Mouse (Mus musculus) olfactory bulb, adult 2 months (tissue): Measurements from ENCODE around the gene Krt87. TPM values are rescaled to one million over a fixed set of nuclear protein-coding genes. Genes with fewer than 3 reads are reported as not detected.
A peak's percentile ranks its signal among the peaks of the same experiment; 100 is the strongest.

ENCODE experiments used
- H3K27ac ChIP-seq: fragments of 200-500 bp; 2 replicates; pipeline ENCODE4 v1.5.1; 2012; ENCODE audit warnings: low read depth, low read length; ENCODE audit not compliant: insufficient read depth
- H3K4me1 ChIP-seq: fragments of 200-500 bp; 2 replicates; pipeline ENCODE4 v1.6.1; 2012; ENCODE audit warnings: low read length; ENCODE audit not compliant: control insufficient read depth, insufficient read depth
- H3K4me3 ChIP-seq: fragments of 200-500 bp; 2 replicates; pipeline ENCODE4 v1.5.1; 2012; ENCODE audit warnings: mild to moderate bottlenecking, low read depth, low read length, moderate library complexity; ENCODE audit not compliant: insufficient read depth
- CTCF ChIP-seq: fragments of 200-500 bp; IDR thresholded peaks from 2 replicates; pipeline ENCODE4 v1.5.1; 2012; ENCODE audit warnings: low read depth, mild to moderate bottlenecking, low read length, moderate library complexity; ENCODE audit not compliant: insufficient read depth
- POLR2A ChIP-seq: fragments of 200-500 bp; IDR thresholded peaks from 2 replicates; pipeline ENCODE4 v1.6.1; 2012; ENCODE audit warnings: mild to moderate bottlenecking, low read depth, low read length, moderate library complexity; ENCODE audit not compliant: insufficient read depth
- WGBS: fragments of 180-500 bp; shearing (Covaris S2); methylation state at CpG from one replicate; pipeline ENCODE4 v1.1.7; 2018; 5-methylcytosine and 5-hydroxymethylcytosine counted together
- polyA plus RNA-seq: library from polyadenylated mRNA; stranded (reverse); fragments of >200 nt; gene quantifications from 2 replicates; pipeline ENCODE4 v1.2.4, GENCODE M21; 2012; ENCODE audit warnings: low replicate concordance; ENCODE audit not compliant: missing spikeins, insufficient read depth, insufficient read length

Gene Krt87
- not detected in 2 replicates for polyA plus RNA-seq

DNA sequence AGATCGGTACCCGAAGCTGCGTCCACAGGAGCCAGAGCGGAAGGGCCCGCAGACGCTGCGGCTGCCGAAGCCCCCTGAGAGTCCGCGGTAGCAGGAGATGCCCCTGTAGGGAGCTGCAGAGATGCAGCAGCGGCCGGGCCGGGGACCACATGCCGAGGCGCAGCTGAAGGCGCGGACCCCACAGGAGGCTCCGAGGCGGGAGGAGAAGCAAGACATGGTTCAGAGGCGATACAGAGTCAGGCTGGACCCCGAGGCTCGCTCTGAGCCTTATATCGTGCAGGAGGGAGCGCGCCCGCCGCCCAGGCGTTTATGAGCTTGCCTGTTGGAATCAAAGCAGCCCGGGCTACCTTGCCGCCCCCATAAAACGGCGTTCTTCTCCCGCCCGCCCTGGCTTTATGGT is at the start of gene Krt87:
Gene Krt87 (minus strand): TSS at position 250 of the 400 bp plus-strand sequence.
- H3K4me1 ChIP-seq, result peaks cover 7% of the 10 kb centered on the region
- TF ChIP-seq CTCF (no peak), POLR2A (no peak)
- H3K27ac ChIP-seq, result no peak within 1 kb of the TSS
- WGBS, result 3% methylated on average over 34 of the region's 34 CpGs
- H3K4me3 ChIP-seq, result peak within 1 kb of the TSS; percentile 20; the same call in 1 of the 2 replicates

DNA sequence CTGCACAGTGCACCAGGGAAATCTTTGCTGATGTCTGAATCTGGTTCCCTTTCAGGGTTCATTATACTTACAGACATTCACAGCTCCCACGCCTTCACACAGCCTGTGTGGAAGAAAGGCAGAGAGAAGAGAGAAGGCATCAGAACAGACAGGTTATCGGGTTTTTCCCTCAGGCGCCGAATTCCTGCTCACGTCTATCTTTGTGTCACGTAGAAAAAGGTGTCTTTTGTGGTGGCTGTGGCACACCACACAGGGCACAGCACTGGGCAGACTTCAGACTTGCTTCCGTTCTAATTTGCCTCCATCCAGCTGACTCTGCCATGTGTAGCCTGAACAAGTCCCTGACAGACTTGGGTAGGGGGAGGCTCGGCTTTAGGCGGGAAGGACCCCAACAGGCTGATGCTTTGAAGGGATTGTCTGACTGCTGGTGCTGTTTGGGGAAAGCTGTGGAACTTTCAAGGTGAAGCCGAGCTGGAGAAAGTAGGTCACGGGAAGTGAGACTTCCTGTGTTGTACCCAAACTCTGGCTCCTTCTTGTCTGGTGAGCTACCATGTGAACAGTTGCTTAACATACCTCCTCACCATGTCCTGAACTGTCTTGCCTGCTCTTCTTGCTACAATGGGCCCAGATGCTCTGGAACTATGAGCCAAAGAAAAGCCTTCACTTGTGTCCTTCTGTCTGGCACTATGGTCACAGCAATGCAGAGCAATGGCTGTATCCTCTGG is 47.5 kb upstream of the Krt87 start:
- TF ChIP-seq POLR2A, result no peak
- no peak for TF ChIP-seq CTCF
- Histone ChIP-seq H3K4me3 (no peak overlapping the region), H3K4me1 (no peaks in the 10 kb centered on the region), H3K27ac (no peak overlapping the region)
- WGBS, result 79% methylated on average over 11 of the region's 11 CpGs

DNA sequence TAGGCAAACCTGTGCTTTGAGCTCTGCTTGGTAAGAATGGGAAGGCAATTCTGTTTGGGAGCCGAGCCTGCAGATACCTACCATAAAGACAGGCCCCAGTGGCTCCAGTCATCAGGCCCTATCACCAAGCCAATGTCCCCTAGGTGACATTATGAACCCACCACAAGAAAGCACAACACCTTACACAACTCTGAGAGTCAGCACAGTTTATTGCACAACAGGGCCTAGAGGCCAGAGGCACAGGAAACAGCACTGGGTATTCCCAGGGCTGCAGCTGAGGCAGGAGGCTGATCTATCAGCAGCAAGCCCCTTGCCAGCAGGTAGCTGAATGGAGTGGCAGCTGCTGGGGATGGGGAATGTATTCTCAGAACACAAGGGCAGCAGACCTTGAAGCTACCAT is 46.3 kb upstream of the Krt87 start:
- TF ChIP-seq CTCF, result no peak
- no peak for TF ChIP-seq POLR2A
- Histone ChIP-seq H3K27ac (no peak overlapping the region), H3K4me1 (no peaks in the 10 kb centered on the region), H3K4me3 (no peak overlapping the region)
- WGBS, result 96% methylated on average over 1 of the region's 1 CpGs

DNA sequence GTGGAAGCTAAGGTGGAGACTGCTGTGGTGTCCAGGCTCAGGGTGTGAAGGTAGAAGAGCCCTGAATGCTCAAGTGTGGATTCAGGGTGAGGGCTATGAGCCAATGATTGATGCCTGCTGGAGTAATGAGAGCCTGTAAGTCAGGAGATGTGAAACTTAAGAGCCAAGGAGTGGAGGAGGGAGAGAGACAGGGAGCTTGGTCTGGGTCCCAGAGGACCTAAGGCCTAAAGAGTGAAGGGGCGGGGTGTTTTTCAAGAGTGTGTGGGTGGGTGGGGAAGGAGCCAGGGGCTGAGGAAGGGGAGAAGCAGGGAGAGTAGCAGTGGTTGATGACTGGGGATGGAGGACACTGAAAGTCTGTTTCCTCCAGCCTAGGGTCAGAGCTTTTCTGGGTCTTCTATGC is 45.0 kb upstream of the Krt87 start:
- 91% methylated on average over 1 of the region's 1 CpGs for WGBS
- no peak for TF ChIP-seq POLR2A
- TF ChIP-seq CTCF, result no peak

DNA sequence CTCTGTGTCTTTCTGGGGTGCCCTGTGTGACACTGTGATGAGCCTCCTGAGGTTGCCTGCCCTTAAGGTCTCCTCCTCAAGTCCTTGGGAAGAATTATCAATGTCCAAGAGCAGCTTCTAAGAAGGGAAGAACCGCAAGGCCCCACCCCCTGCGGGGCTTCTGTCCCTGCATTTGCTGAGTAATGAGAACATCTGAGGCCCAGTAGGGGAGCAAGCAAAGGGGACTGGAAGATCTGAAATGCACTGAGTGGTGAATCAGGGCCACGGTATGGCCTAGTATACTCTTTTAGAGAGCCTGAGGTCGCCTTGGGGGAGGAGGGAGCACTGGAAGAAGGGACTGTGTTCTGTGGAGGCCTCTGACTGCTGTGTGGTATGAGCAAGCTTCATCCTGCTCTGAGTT is 43.5 kb upstream of the Krt87 start:
- Histone ChIP-seq H3K27ac (no peak overlapping the region), H3K4me1 (peaks cover 10% of the 10 kb centered on the region), H3K4me3 (no peak overlapping the region)
- TF ChIP-seq CTCF, result no peak
- no peak for TF ChIP-seq POLR2A
- WGBS, result 53% methylated on average over 4 of the region's 4 CpGs

More for the DNA sequence above, 45.0 kb upstream of the Krt87 start:
- H3K4me3 ChIP-seq, result no peak overlapping the region
- H3K27ac ChIP-seq, result no peak overlapping the region
- peaks cover 10% of the 10 kb centered on the region for H3K4me1 ChIP-seq

DNA sequence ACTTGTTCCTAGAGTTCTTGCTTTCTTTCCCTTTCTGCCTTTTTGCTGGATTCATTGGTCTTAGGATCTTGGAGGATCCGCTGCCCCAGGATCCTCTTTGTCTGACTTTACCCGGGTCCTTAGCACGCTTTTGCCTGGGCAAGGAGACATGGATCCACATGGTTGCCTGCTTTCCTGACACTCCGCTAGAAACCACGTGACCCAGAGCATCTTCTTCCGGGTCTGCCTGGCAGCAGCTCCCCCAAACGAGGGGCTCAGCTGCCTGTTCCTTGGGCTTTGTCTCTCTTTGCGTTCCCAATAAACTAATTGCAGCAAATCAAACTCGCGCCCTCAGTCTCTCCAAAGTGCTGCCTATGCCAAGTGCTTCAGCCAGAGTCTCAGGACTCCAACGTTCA is 41.1 kb upstream of the Krt87 start:
- no peak for TF ChIP-seq CTCF
- no peak for TF ChIP-seq POLR2A
- 23% methylated on average over 11 of the region's 11 CpGs for WGBS
- Histone ChIP-seq H3K27ac (no peak overlapping the region), H3K4me3 (peak overlapping the region; percentile 15; the same call in 1 of the 2 replicates), H3K4me1 (peaks cover 10% of the 10 kb centered on the region)

DNA sequence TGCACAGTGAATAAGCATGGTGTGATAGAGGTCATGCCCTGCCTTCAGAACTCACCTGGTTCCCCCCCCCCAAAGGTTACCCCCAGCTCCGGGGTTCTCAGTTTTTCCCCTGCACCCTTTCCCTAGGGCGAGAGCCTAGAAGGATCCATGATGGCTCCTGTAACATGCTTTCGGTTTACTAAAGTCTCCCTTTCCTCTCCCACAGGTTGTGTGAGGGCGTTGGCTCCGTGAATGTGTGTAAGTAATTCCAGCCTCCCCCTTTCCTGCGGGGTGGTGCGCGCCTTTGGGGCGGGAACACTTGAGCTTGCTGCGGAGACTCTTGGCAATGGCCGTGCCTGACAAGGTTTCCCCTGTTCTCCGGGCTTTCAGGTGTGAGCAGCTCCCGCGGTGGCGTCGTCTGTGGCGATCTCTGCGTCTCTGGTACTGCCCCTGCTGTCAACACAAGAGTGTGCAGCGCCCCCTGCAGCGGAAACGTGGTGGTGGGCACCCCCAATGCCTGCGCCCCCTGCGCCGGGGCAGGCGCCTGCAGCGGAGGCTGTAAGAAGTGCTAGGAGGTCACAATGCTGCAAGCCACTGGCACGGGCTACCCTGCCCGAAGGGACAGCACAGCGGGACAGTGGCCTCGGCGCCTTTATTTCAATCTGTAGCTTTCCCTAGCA is 40.5 kb upstream of the Krt87 start:
- TF ChIP-seq POLR2A (no peak), CTCF (peak; percentile 57; the same call in 1 of the 2 replicates)
- WGBS, result 6% methylated on average over 31 of the region's 31 CpGs
- H3K4me1 ChIP-seq, result peaks cover 10% of the 10 kb centered on the region
- no peak overlapping the region for H3K27ac ChIP-seq
- peak overlapping the region; percentile 15 for H3K4me3 ChIP-seq

DNA sequence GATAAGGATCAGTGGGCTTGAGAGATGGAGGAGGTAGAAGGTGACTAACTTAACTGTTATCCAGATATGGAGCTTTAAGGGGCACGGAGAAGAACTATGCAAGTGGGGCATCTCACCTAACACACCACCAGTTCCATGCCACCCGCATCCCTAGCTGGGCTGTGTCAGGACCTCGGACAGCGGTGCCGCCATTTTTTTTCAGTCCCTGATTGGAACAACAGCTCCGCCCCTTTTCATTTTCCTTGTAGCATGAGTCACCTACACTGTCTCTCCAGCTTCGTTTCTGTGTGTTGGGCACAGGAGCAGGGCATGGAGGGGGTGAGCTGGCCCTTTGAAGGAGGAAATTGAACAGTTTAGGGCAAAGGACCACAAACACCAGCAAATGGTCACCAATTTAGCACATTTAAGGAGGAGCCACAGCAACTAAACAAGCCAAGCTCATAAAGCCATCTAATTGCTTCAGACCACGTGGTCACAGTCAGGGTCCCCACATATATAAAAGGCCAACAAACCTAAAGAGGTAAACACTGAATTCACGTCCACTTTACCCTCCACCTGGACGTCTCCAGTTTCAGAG is 34.4 kb upstream of the Krt87 start, which contains the start of gene Krt86:
Gene Krt86 (plus strand): TSS at position 527 of the 577 bp plus-strand sequence.
- no peak for TF ChIP-seq POLR2A
- TF ChIP-seq CTCF, result no peak
- H3K27ac ChIP-seq, result no peak within 1 kb of the TSS
- no peak within 1 kb of the TSS for H3K4me3 ChIP-seq
- no peaks in the 10 kb centered on the region for H3K4me1 ChIP-seq
- 45% methylated on average over 10 of the region's 10 CpGs for WGBS

DNA sequence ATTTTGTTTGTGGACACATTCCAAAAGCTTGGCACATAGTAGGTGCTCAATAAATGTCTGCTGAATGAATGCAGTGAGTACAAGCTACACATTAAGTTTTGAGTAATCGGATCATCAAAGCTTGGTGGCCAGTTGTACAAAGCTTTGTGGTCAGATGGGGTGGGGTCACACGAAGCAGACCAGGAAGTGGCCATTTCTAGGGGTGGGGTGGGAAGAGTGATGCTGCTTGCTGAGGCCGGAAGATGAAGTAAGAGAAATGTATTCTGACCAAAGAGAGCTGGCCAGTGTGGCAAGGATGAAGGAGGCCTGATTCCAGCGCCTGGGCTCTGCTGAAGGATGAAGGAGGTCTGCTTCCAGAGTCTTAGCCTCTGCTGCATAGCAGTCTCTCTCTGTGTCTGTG is 30.5 kb upstream of the Krt87 start:
- H3K27ac ChIP-seq, result no peak overlapping the region
- no peaks in the 10 kb centered on the region for H3K4me1 ChIP-seq
- no peak for TF ChIP-seq CTCF
- TF ChIP-seq POLR2A, result no peak
- H3K4me3 ChIP-seq, result no peak overlapping the region
- WGBS, result 89% methylated on average over 4 of the region's 4 CpGs
